Mouse (Mus musculus): ENCODE measurements around the gene Rprm. TPM values are rescaled to one million over a fixed set of nuclear protein-coding genes. Genes with fewer than 3 reads are reported as not detected.

Gene Rprm
- polyA plus RNA-seq, 1 experiment from 2014 or later = 175 TPM

GRCm38 (mm10) chr2:54071526-54071925 lies 13.8 kb downstream of the Rprm start:
- Histone ChIP-seq H3K4me2 (no peak overlapping the region), H3K9ac (no peak overlapping the region), H3K4me1 (replicated peaks) (no peaks in the 10 kb centered on the region), H3K27me3 (no peaks in the 10 kb centered on the region), H3K4me3 (no peak overlapping the region), H3K36me3 (no peaks in the 10 kb centered on the region), H3K27ac (replicated peaks) (no peak overlapping the region), H3K9me3 (no peaks in the 10 kb centered on the region)
- 45% methylated on average over 1 of the region's 1 CpGs for WGBS
- ATAC-seq (ENCODE audit: low FRiP score, low read depth) = no peak

GRCm38 (mm10) chr2:54062421-54062820 lies 22.9 kb downstream of the Rprm start:
- Histone ChIP-seq H3K4me1 (replicated peaks) (no peaks in the 10 kb centered on the region), H3K4me3 (no peak overlapping the region), H3K9ac (no peak overlapping the region), H3K36me3 (no peaks in the 10 kb centered on the region), H3K27me3 (no peaks in the 10 kb centered on the region), H3K4me2 (no peak overlapping the region), H3K27ac (replicated peaks) (no peak overlapping the region), H3K9me3 (no peaks in the 10 kb centered on the region)
- 42% methylated on average over 1 of the region's 1 CpGs for WGBS
- no peak for ATAC-seq (ENCODE audit: low FRiP score, low read depth)

- Histone ChIP-seq H3K4me3 (no peak overlapping the region), H3K4me2 (no peak overlapping the region), H3K36me3 (no peaks in the 10 kb centered on the region), H3K27me3 (no peaks in the 10 kb centered on the region), H3K9ac (no peak overlapping the region), H3K9me3 (no peaks in the 10 kb centered on the region), H3K4me1 (replicated peaks) (no peaks in the 10 kb centered on the region), H3K27ac (replicated peaks) (no peak overlapping the region)
- ATAC-seq (ENCODE audit: low FRiP score, low read depth) = no peak
Observed at GRCm38 (mm10) chr2:54061039-54061438, 24.3 kb downstream of the Rprm start.
